Mouse (Mus musculus): ENCODE measurements around the gene Lsg1.
A peak's percentile ranks its signal among the peaks of the same experiment; 100 is the strongest.

Gene Lsg1

GRCm38 (mm10) chr16:30552621-30553338 lies 34.6 kb downstream of the Lsg1 start:
- peak; percentile 69 to 81 for DNase-seq (ENCODE audit: low spot score in 2 of 2)

GRCm38 (mm10) chr16:30550748-30551192 lies 36.6 kb downstream of the Lsg1 start, which contains the start of gene Tmem44:
Gene Tmem44 (minus strand): TSS chr16:30550842.
- no peak for DNase-seq (ENCODE audit: low spot score in 2 of 2)

GRCm38 (mm10) chr16:30549966-30550747 lies 37.2 kb downstream of the Lsg1 start:
- peak; percentile 53 to 68 for DNase-seq (ENCODE audit: low spot score in 2 of 2)

- DNase-seq (ENCODE audit: low spot score in 2 of 2) = no peak
Observed at GRCm38 (mm10) chr16:30549516-30549915, 37.9 kb downstream of the Lsg1 start.

- DNase-seq (ENCODE audit: low spot score in 2 of 2) = peak; percentile 44 to 58
Observed at GRCm38 (mm10) chr16:30548291-30548690, 39.1 kb downstream of the Lsg1 start.

GRCm38 (mm10) chr16:30544693-30545092 lies 42.7 kb downstream of the Lsg1 start:
- no peak for DNase-seq (ENCODE audit: low spot score in 2 of 2)

- no peak for DNase-seq (ENCODE audit: low spot score in 2 of 2)
Observed at GRCm38 (mm10) chr16:30543386-30543785, 44.0 kb downstream of the Lsg1 start.

- no peak for DNase-seq (ENCODE audit: low spot score in 2 of 2)
Observed at GRCm38 (mm10) chr16:30542826-30543225, 44.6 kb downstream of the Lsg1 start.

GRCm38 (mm10) chr16:30540107-30541001 lies 47.0 kb downstream of the Lsg1 start:
- no peak for DNase-seq (ENCODE audit: low spot score in 2 of 2)

GRCm38 (mm10) chr16:30539433-30539832 lies 48.0 kb downstream of the Lsg1 start:
- DNase-seq (ENCODE audit: low spot score in 2 of 2) = no peak

- DNase-seq (ENCODE audit: low spot score in 2 of 2) = no peak
Observed at GRCm38 (mm10) chr16:30535075-30535474, 52.3 kb downstream of the Lsg1 start.

GRCm38 (mm10) chr16:30533592-30533991 lies 53.8 kb downstream of the Lsg1 start:
- DNase-seq (ENCODE audit: low spot score in 2 of 2) = no peak

GRCm38 (mm10) chr16:30532929-30533328 lies 54.5 kb downstream of the Lsg1 start:
- no peak for DNase-seq (ENCODE audit: low spot score in 2 of 2)

GRCm38 (mm10) chr16:30531761-30532406 lies 55.5 kb downstream of the Lsg1 start:
- no peak for DNase-seq (ENCODE audit: low spot score in 2 of 2)

- DNase-seq (ENCODE audit: low spot score in 2 of 2) = no peak
Observed at GRCm38 (mm10) chr16:30530815-30531214, 56.6 kb downstream of the Lsg1 start.

GRCm38 (mm10) chr16:30528386-30528785 lies 59.0 kb downstream of the Lsg1 start:
- DNase-seq (ENCODE audit: low spot score in 2 of 2) = no peak

GRCm38 (mm10) chr16:30527889-30528288 lies 59.5 kb downstream of the Lsg1 start:
- DNase-seq (ENCODE audit: low spot score in 2 of 2) = no peak

- no peak for DNase-seq (ENCODE audit: low spot score in 2 of 2)
Observed at GRCm38 (mm10) chr16:30525756-30526155, 61.6 kb downstream of the Lsg1 start.

- no peak for DNase-seq (ENCODE audit: low spot score in 2 of 2)
Observed at GRCm38 (mm10) chr16:30524481-30524880, 62.9 kb downstream of the Lsg1 start.

GRCm38 (mm10) chr16:30522253-30522940 lies 65.0 kb downstream of the Lsg1 start:
- no peak for DNase-seq (ENCODE audit: low spot score in 2 of 2)

- DNase-seq (ENCODE audit: low spot score in 2 of 2) = no peak
Observed at GRCm38 (mm10) chr16:30521147-30521546, 66.2 kb downstream of the Lsg1 start.

Data from right cerebral cortex, postnatal 36 days (tissue).